Mouse (Mus musculus) urinary bladder, postnatal 4 days (tissue): ENCODE measurements at regions not wholly inside any gene's neighbourhood (a gene's known extent, or its start where the extent isn't known, plus 50 kb on each side); places are given as distances from the start of the nearest gene placed in this dataset.

Experiments
- DNase-seq, 2 experiments: peaks; one replicate each; pipeline ENCODE4 v3.0.0; 2021 to 2022; ENCODE audit warnings: low spot score in 2 of 2

DNA sequence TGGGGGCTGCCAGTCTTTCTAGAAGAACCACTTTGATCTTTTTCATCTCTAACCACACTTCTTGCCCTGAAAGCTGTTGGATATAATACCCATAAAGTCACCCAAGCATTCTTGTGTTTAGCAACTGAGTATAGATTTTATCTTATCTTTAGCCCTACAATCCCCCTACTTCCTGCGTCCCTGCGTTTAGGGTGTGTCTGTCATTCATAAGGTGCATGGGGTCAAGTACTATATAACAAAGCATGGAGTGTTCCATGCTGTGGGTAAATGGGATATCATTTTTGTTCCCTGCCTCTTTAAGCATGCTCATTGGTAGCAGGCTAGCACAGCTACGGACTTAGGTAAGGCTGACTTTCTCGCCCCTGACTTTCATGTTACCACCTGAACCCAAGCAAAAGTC lies 122.5 kb upstream of the Twist2 start:
- DNase-seq, result no peak

DNA sequence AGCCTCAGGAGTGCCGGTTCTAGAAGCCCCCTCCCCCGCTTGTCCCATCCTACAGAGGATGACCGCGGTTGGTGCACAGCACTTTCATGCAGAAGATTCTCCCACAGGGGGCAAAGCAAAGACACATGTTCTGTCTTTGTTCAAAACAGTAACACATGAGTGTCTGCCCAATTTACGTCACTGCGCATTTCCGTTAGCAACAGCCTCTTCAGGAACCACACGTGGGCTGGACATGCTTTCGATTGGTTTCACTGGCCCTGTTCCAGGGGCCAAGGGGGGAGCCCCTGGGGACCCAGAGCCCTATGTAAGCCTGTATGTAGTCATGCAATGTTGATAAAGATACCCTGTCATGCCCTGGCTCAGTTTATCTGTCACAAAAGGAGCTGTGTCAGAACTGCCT lies 116.2 kb upstream of the Twist2 start:
- no peak for DNase-seq

DNA sequence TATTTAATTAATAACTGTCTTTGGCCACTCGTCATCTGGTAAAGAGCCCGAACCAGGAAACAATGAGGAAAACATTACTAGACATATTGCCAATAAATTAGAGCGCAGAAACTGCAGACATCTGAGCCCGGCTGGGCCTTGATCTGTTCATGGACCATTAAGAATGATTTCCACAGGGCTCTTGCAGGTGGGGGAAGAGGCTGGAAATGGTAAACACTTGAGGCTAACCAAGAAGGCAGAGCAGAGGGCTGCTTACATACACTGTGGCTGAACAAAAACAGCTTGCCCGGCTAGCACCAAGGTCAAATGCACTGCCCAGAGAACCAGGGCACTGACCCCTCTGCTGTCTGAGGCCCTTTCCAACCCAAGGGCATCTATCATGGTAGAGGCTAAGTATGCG lies 115.5 kb upstream of the Twist2 start:
- DNase-seq, result no peak

- no peak for DNase-seq
Observed at GRCm38 (mm10) chr1:91691601-91692000, 109.7 kb upstream of the Twist2 start.

GRCm38 (mm10) chr1:91692709-91693460 lies 108.4 kb upstream of the Twist2 start:
- DNase-seq, result no peak

GRCm38 (mm10) chr1:91697053-91697452 lies 104.2 kb upstream of the Twist2 start:
- DNase-seq, result no peak

GRCm38 (mm10) chr1:91701475-91701874 lies 99.8 kb upstream of the Twist2 start:
- peak in 1 of 2 experiments; percentile 55 for DNase-seq

DNA sequence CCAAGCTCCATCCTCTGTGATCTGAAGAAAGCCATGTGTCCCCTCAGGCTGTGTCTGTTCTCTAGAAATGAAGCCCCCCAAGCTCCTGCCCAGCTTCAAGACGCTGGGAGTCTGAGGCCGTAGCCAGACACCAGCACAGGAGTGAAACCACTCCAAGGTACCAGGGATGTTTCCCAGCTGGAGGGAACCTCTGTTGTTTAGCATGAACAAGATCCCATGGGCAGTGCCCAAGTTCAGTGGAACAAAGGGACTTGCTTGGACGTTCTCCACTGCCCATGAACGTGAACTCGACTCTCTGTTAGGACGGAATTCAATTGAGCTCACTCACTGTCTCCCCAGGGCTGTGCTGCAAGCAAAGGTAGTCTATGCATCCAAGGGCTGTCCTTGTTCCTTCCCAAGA lies 99.2 kb upstream of the Twist2 start:
- peak in 1 of 2 experiments; percentile 58 for DNase-seq

- DNase-seq, result no peak
Observed at GRCm38 (mm10) chr1:91702737-91703136, 98.5 kb upstream of the Twist2 start.

GRCm38 (mm10) chr1:91705451-91705850 lies 95.8 kb upstream of the Twist2 start:
- DNase-seq, result peak in 1 of 2 experiments; percentile 58

DNA sequence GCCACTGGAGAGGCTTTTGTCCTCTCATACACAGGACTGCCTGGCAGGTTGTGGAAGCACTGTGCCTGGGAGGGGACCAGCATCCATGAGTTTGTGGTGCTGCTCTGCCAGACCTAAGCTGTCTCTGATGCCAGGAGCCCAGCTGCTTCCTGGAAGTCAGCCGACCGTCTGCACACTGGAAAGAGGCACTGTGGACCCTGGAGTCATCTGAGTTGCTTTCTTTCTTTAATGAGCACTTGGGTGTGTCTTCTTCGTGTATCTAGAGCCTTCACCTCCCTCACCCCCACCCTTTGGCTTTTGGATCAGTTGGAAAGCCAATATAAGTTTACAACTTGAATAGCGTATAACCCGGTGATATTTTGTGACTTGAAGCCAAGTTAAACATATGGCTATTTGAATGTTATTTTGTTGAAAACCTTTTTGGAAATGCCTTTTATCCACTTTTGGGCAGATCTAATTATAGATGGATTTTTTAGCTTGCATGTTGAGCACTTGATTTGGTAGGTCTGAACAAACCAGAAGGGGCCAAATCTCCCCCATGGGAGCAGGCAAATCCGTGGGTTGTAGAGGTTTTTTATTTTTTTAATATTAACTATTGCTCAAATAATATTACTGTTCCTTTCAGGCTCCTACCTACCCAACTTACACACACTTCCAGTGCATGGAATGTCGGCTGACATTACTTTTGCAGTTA lies 92.6 kb upstream of the Twist2 start:
- peak; percentile 19 to 55 for DNase-seq

DNA sequence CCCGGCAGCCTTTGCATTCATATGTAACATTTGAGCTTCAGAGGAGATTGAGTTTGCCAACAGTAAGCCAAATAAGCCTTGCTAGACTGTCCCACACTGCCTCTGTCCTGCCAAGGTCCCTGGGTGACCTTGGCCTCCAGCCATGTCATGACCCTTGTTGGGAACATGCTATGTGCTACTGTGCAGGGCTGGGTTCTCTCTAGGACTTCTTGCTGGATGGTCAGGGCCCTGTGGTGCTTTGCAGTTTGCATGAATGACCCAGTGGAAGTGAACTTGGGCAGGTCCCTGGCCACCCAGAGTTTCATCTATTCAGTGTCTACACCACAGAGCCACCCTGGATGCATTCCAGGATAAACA lies 92.0 kb upstream of the Twist2 start:
- peak; percentile 17 to 46 for DNase-seq

DNA sequence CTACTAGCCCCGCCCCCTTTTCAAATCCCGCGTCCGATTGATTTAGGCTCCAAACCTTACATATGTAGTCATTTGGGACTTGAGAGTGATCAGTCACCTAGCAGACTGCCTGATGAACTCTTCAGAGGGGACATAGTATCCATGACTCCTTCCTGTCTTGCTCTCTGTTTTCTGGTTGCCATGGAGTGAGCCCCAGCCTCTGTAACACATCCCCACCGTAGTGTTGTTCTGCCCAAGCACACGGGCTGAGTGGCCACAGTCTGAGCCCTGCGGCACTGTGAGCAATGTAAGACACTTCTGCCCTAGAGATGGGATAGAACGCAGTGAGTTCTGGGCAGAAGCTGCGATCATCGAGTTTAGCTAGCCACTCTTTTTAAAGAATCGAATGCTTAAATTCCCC lies 88.1 kb upstream of the Twist2 start:
- DNase-seq, result peak; percentile 10 to 32

- DNase-seq, result peak in 1 of 2 experiments; percentile 58
Observed at GRCm38 (mm10) chr1:91714266-91714665, 87.0 kb upstream of the Twist2 start.

GRCm38 (mm10) chr1:91715341-91715740 lies 85.9 kb upstream of the Twist2 start:
- peak in 1 of 2 experiments; percentile 53 for DNase-seq

DNA sequence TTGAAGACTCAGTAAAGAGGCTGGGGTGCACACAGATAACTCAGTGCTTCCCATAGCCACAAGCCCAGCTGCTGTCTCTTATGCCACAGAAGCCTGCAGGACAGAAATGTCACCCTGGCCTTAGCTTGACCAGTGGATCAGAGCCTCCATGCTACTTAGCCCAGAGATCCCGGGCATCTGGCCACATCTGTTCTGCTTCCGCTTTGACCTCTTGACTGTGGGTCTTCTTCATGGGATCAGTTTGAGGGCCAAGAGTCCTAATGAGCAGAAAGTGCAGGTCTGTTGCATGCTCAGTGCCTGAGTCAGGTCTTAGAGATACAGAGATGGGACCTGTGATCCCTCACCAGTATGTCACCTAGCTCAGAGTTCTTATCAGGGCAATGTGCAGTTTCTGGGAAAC lies 85.5 kb upstream of the Twist2 start:
- peak in 1 of 2 experiments; percentile 51 for DNase-seq

- DNase-seq, result peak in 1 of 2 experiments; percentile 48
Observed at GRCm38 (mm10) chr1:91716836-91717235, 84.4 kb upstream of the Twist2 start.

DNA sequence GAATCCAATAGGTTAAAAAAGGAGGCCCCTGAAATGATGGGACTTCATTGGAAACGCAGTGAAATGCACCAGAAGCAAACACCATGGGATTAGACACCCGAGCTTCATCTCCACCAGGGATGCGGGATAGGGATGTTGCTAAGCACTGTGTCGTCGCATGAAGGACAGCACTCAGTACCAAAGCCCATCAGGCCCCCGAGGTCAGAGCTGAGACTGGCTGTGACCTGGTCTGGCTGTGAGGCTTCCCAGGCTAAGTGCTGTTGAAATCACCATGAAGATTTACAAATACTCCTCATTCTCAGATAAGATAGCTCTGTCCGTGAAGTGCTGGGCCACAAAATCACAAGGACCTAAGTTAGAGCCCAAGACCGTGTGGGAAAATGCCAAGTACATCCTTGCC lies 83.3 kb upstream of the Twist2 start:
- DNase-seq, result peak in 1 of 2 experiments; percentile 54

GRCm38 (mm10) chr1:91729246-91729645 lies 72.0 kb upstream of the Twist2 start:
- peak in 1 of 2 experiments; percentile 51 for DNase-seq

DNA sequence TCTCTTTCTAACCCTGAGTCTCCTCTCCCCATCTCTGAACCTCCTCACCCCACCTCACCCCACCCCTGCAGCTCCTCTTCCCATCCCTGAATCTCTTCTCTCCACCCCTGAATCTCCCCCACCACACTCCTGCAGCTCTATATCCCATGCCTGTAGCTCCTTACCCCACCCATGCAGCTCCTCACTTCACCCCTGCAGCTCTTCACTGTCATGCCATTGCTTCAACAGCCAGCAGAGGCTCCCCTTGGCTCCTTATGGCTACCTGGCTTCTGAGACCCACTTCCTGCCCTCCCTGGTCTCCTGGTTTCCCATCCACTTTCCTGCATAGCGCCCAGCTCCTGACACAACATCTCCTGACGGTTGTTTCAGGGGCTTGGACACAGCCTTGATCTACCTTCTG lies 71.0 kb upstream of the Twist2 start:
- peak in 1 of 2 experiments; percentile 53 for DNase-seq

DNA sequence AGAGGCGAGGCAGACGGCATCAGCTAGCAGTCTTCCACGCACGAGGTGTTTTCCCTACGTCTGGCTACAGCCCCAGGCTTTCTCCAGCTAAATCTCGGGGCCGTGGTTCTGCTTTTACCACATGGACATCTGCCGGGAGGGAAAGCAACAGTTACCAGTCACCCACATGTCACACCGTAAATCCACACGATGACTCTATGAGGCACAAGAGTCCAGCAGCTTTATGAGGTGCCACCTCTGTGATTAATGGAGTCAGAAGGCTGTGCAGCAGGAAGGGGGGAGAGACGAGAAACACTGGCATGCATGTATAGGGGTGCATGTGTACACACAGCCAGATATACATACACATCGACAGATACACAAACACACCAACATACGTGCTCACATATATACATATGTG lies 69.6 kb upstream of the Twist2 start:
- peak in 1 of 2 experiments; percentile 52 for DNase-seq

GRCm38 (mm10) chr1:91732461-91732861 lies 68.8 kb upstream of the Twist2 start:
- peak in 1 of 2 experiments; percentile 65 for DNase-seq

GRCm38 (mm10) chr1:91734731-91735130 lies 66.5 kb upstream of the Twist2 start:
- peak in 1 of 2 experiments; percentile 42 for DNase-seq
